Mouse (Mus musculus): ENCODE results near the gene Dcxr. TPM values are rescaled to one million over a fixed set of nuclear protein-coding genes. Genes with fewer than 3 reads are reported as not detected.

The Dcxr gene
- total and polyA plus RNA-seq, 3 experiments, result 12.2 to 14.1 TPM; not detected in 1

GRCm38 (mm10) chr11:120775774-120776469 lies 48.8 kb upstream of the Dcxr start (continued):
- TF ChIP-seq USF2 (IDR thresholded peaks at IDR 0.05; ENCODE audit: borderline replicate concordance in 1 of 2, insufficient read depth in 1 of 2, low read depth in 1 of 2, low read length in 2 of 2) (no peak), ETS1 (IDR thresholded peaks at IDR 0.05; ENCODE audit: low read depth, low read length) (no peak), SMC3 (IDR thresholded peaks at IDR 0.05; ENCODE audit: low read depth, low read length) (peak; percentile 100), MYB (IDR thresholded peaks at IDR 0.05; ENCODE audit: low read depth, low read length) (no peak), ZKSCAN1 (IDR thresholded peaks at IDR 0.05; ENCODE audit: low read depth, low read length) (no peak), E2F4 (IDR thresholded peaks at IDR 0.05; ENCODE audit: borderline replicate concordance, low read depth, low read length) (no peak), KAT2A (conservative IDR thresholded peaks at IDR 0.05; ENCODE audit: low read depth, low read length) (no peak), ELF1 (IDR thresholded peaks at IDR 0.05; ENCODE audit: low read depth, low read length) (peak; percentile 84), RCOR1 (IDR thresholded peaks at IDR 0.05; ENCODE audit: low read depth, low read length) (no peak), HCFC1 (IDR thresholded peaks at IDR 0.05; ENCODE audit: low read depth, low read length) (peak; percentile 71), ZC3H11A (IDR thresholded peaks at IDR 0.05; ENCODE audit: low read depth, low read length) (peak; percentile 98), RAD21 (IDR thresholded peaks at IDR 0.05; ENCODE audit: low read depth, low read length) (no peak; the same call in none of the 2 replicates), MYC (IDR thresholded peaks at IDR 0.05; ENCODE audit: low read depth, low read length) (peak; percentile 99), EP300 (IDR thresholded peaks at IDR 0.05; ENCODE audit: low read depth in 1 of 2, low read length in 2 of 2) (peak in 1 of 2 experiments; percentile 47; a peak in 2 of 4 replicates), UBTF (IDR thresholded peaks at IDR 0.05; ENCODE audit: borderline replicate concordance, insufficient read depth, low read depth, low read length) (no peak), CHD2 (IDR thresholded peaks at IDR 0.05; ENCODE audit: low read length) (no peak), CHD1 (IDR thresholded peaks at IDR 0.05; ENCODE audit: low read depth, low read length) (no peak), ZMIZ1 (IDR thresholded peaks at IDR 0.05; ENCODE audit: low read depth, low read length) (no peak)

- H3K79me2 ChIP-seq (ENCODE audit: control insufficient read depth, insufficient read depth, low read length, poor library complexity), result no peaks in the 10 kb centered on the region
- no peaks in the 10 kb centered on the region for H3K27me3 ChIP-seq (ENCODE audit: control insufficient read depth in 1 of 2, insufficient read depth in 2 of 2, low read length in 2 of 2)
- peaks cover 0 to 5% of the 10 kb centered on the region in 2 experiments; a peak in 1 of 4 replicates for H3K4me1 ChIP-seq (ENCODE audit: control insufficient read depth in 1 of 2, insufficient read depth in 2 of 2, low read length in 2 of 2)
- no peak overlapping the region for H3K27ac ChIP-seq (ENCODE audit: control insufficient read depth, low read depth, low read length)
- no peak overlapping the region for H3K4me3 ChIP-seq (ENCODE audit: control insufficient read depth in 1 of 2, insufficient read depth in 1 of 2, low read depth in 2 of 2, low read length in 2 of 2)
- peaks cover 0 to 3% of the 10 kb centered on the region in 2 experiments; a peak in 1 of 4 replicates for H3K36me3 ChIP-seq (ENCODE audit: control insufficient read depth in 1 of 2, insufficient read depth in 2 of 2, low read length in 2 of 2)
- no peak for DNase-seq (ENCODE audit: low read depth, low spot score)
- H3K9ac ChIP-seq (ENCODE audit: control insufficient read depth, low read depth, low read length, poor library complexity, severe bottlenecking), result no peak overlapping the region
- no peaks in the 10 kb centered on the region for H3K9me3 ChIP-seq (replicated peaks; ENCODE audit: insufficient read depth, low read length)
- TF ChIP-seq CHD2 (IDR thresholded peaks at IDR 0.05; ENCODE audit: low read length) (no peak), JUND (IDR thresholded peaks at IDR 0.05; ENCODE audit: low read depth, low read length) (no peak), ZNF384 (IDR thresholded peaks at IDR 0.05; ENCODE audit: low read depth, low read length) (no peak), SMC3 (IDR thresholded peaks at IDR 0.05; ENCODE audit: low read depth, low read length) (no peak), GATA1 (IDR thresholded peaks at IDR 0.05; ENCODE audit: low read depth, low read length) (no peak), ZKSCAN1 (IDR thresholded peaks at IDR 0.05; ENCODE audit: low read depth, low read length) (no peak), E2F4 (IDR thresholded peaks at IDR 0.05; ENCODE audit: borderline replicate concordance, low read depth, low read length) (no peak), USF1 (IDR thresholded peaks at IDR 0.05; ENCODE audit: low read depth, low read length) (no peak), USF2 (IDR thresholded peaks at IDR 0.05; ENCODE audit: borderline replicate concordance in 1 of 2, insufficient read depth in 1 of 2, low read depth in 1 of 2, low read length in 2 of 2) (no peak), BHLHE40 (IDR thresholded peaks at IDR 0.05; ENCODE audit: borderline replicate concordance, low read depth, low read length) (no peak), MXI1 (IDR thresholded peaks at IDR 0.05; ENCODE audit: low read depth, low read length) (no peak), CHD1 (IDR thresholded peaks at IDR 0.05; ENCODE audit: low read depth, low read length) (no peak), MYC (IDR thresholded peaks at IDR 0.05; ENCODE audit: low read depth, low read length) (no peak), MAX (IDR thresholded peaks at IDR 0.05; ENCODE audit: low read length) (no peak), ELF1 (IDR thresholded peaks at IDR 0.05; ENCODE audit: low read depth, low read length) (no peak), MAZ (IDR thresholded peaks at IDR 0.05; ENCODE audit: low read depth, low read length) (no peak), HCFC1 (IDR thresholded peaks at IDR 0.05; ENCODE audit: low read depth, low read length) (no peak), RAD21 (IDR thresholded peaks at IDR 0.05; ENCODE audit: low read depth, low read length) (no peak), RCOR1 (IDR thresholded peaks at IDR 0.05; ENCODE audit: low read depth, low read length) (no peak), POLR2AphosphoS5 (IDR thresholded peaks at IDR 0.05; ENCODE audit: borderline replicate concordance, low read depth, low read length) (no peak)
Observed at GRCm38 (mm10) chr11:120773463-120774190, 46.5 kb upstream of the Dcxr start.

All from MEL (cell line).